16 mouse cellular contexts compared by ENCODE assay signal in the genomic region with DNA sequence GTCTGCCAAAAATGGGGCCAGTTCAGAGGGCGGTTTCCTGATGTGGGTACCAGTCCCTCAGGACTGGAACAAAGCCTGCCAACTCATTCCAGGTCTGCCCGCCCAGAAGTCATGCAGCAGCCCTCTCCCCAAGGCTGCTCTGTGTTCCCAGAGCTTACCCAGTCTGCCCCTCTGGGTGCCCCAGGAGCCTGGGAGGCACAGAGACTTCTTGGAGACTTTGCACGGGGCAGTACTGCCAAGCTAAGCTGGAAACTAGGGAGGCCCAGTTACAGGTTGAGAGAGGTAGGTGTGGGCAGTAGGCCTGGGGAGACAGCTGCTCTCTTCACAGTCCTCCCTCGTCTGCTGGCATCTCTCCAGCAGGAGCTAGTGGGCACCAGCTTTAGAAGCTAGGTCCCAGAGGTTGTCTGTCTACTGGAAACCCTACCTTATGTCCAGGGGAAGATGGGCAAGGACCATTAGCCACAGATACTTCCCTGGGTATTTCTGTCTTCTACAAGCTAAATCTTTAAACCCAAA.
"Had no signal": no experiment of that assay in that cellular context is flagged by ENCODE, and none has a peak within 500 bp of the region (broad histone marks: within the 10 kb centered on the region; RNA-seq: fewer than 3 reads in every experiment).

No protein-coding gene starts in this region.

- H3K36me3 ChIP-seq: liver, embryonic 13.5 days; lung, embryonic 15.5 days; neural tube, embryonic 13.5 days had no signal

- H3K9me3 ChIP-seq: liver, embryonic 13.5 days; lung, embryonic 15.5 days; neural tube, embryonic 13.5 days had no signal

- H3K4me2 ChIP-seq: liver, embryonic 13.5 days; lung, embryonic 15.5 days; neural tube, embryonic 13.5 days had no signal

- H3K9ac ChIP-seq: liver, embryonic 13.5 days; liver, postnatal 0 days; lung, embryonic 15.5 days; neural tube, embryonic 13.5 days had no signal

- H3K4me3 ChIP-seq: layer of hippocampus, adult 2 months; liver, embryonic 13.5 days; lung, embryonic 15.5 days; neural tube, embryonic 13.5 days had no signal

- ATAC-seq: intestine, postnatal 0 days; liver, postnatal 0 days; midbrain, embryonic 16.5 days had no signal

- H3K4me1 ChIP-seq: liver, embryonic 13.5 days; lung, embryonic 15.5 days; neural tube, embryonic 13.5 days had no signal

- DNase-seq: kidney, adult 9 months; kidney, postnatal 36 days; liver; liver, embryonic 13.5 days; liver, postnatal 0 days; lung, postnatal 14 days; retina, postnatal 1 day; right cerebral cortex, postnatal 25 days; thymus, postnatal 4 days had no signal

- H3K27ac ChIP-seq: kidney, postnatal 0 days; layer of hippocampus, adult 2 months; liver, embryonic 13.5 days; lung, embryonic 15.5 days; macrophage; neural tube, embryonic 13.5 days had no signal

- H3K27me3 ChIP-seq: liver, embryonic 13.5 days; lung, embryonic 15.5 days; neural tube, embryonic 13.5 days had no signal
